Mouse (Mus musculus) urinary bladder, postnatal 4 days (tissue): ENCODE measurements around the gene Milr1.

Experiments
- DNase-seq, 2 experiments: peaks; one replicate each; pipeline ENCODE4 v3.0.0; 2021 to 2022; ENCODE audit warnings: low spot score in 2 of 2

The Milr1 gene

DNA sequence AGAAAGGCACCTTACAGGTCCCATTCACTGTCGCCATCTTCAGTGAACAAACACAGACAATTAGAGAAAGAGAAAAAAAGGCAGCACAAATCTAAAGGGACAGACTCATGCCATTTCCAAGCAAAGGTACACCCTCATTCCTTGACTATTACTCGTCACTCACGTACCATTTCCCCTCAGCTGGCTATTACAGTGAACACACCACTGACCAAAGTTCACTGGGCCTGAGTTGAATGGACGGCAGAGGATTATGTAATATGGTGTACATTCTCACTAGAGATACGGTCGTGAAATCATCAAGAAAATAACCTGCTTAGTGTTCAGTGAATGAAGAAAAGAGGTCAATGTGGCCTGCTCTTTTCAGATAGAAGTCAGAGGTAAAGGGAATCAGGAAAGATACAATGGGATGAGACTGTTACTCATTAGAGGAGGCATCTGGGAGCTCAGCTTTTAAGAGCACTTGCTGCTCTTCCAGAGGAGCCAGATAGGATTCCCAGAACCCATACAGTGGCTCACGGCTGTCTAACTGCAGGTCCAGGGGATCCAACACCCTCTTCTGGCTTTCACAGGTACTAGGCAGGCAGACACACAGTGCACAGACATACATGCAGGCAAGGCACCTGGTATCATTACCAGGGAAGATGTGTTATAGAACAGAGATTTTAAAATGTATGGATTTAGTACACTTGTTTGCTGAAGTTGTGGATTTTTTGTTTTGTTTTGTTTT, 61.5 kb downstream of the Milr1 start:
- no peak for DNase-seq

DNA sequence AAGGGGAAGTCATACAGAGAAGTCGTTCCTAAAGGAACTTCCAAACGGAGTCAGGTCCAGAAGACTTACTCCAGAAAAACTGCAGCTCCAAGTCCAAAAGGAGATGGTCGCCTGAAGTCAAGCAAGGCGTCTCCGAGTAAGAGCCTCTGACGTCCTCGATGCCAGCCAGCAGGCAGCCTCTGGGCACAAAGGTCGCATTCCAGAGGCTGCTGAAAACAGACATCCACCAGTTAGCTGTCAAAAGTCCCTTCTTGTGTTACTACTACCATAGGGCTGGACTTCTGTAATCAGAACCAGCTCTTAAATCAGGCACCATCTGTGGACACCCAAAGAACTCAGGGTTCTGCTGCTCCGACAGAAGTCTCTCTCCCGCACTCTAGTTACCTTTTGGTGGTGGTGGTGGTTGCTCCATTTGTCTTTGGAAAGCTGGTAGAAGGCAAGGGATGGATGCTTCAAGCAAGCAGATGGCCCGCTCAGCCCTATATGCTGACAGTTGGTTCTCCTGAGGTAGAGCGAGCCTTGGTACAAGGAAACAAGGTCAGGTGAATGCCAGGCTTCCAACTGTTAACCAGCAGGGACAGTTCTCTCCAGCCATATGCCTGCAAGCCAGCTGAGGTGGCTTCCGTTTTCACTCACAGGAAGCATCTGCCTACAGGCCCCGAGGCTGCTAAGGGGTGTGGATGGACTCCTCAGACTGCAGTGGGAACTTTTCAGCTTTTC, 63.7 kb downstream of the Milr1 start:
- no peak for DNase-seq

DNA sequence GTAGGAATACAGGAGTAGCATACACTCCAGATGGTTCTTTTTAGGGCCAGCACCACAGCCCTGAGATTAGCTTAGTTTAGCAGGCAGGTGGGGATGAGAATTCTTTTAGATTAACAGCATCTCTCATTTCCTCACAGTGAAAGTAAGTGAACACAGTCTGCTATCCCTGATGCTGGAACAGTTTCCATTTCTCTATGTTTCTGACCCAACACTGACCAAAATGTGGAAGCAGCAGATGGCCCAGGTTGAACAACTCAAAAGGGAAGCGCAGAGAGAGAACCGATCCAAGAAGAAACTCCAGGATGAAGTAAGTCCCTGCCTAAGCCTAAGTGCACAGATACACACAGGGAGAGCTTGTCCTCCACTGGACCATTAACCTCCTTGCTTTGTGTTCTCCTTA, 64.3 kb downstream of the Milr1 start:
- DNase-seq: no peak

DNA sequence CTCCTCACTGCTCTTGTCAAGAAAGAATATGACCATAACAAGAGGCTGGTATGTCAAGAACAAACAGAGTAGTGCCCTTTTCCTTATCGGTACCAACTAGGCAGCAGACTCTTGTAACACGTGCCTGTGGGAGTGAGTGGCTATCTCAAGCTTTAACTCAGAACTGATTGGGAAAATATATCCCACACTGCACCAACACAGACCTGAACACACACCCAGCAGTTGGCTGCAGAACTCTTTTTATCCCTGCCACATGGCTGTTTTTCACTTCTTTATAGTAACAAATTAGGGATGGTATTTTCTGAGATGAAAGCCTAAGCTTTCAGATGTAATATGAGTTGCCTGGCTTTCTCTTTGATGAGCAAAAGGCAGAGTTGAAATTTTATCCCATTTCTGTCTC, 64.7 kb downstream of the Milr1 start:
- DNase-seq: no peak

DNA sequence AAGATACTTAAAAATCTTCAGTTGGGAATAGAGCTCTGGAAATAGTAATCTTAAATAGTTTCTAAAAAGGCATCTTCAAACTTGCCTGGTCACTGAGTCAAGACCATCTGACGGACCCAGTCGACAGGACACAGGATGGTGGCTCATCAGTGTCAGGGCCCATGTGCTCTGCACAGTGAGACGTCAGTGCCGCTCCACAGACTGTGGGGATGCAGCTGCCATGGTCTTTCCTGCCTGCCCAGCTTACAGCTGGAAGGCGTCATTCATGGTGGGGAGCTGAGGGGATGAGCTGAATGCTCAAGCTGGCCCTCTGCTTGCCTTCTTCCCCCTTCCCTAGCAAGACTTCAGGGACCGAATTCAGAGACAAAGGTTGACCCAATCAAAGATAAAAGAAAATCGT, 65.3 kb downstream of the Milr1 start:
- no peak for DNase-seq

DNA sequence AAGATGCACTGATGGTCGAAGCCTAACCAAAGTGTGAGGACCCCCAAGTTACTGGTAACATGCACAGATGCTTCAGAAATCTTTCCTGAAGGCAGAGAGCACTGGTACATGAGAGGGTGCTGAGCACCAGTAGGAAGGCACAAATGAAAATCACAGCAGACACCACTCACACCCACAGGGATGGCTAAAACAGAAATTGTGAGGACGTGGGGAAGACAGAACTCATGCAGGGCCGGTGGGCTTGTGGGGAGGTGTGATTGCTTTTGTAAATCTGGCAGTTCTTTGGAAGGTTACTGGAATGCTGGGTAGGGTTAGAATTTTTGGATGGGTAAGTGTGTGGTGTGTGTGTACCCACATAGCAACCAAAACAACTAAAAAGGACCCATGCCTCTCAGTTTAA, 66.1 kb downstream of the Milr1 start:
- DNase-seq: no peak

DNA sequence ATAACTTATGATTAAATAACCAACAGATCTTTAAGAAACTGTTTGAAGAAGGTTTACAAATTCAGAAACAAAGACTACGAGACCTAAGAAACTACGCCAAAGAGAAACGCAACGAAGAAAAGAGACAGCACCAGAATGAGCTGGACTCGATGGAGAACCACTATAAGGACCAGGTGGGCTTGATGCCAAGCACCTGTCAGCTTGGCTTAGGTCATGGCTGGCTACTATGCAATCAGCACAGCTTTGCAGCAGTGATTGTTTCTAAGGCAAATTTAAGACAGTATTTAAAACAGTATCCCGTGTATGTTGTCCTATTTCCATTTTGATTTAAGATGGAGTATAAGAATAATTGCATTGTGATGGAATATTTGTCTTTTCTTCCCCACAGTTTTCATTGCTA, 66.8 kb downstream of the Milr1 start:
- DNase-seq: no peak

DNA sequence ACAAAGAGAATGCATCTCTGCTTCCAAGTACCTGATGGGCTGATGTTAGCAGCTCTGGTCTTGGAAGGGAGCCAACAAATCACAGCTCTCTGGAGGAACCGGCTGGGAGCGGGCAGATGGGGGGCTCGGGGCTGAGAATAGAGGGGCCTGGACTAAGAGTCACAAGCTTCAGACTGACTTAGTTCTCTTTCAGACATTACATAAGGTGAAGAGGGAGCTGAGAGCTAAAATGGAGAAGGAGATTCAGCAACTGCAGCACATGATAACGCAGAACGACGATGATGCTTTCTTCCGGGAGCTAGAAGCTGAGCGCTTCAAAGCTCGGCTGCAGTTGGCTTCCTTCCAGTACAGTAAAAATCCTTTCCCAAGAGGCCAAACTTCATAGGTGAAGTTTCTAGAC, 67.3 kb downstream of the Milr1 start:
- DNase-seq: no peak
